Mouse (Mus musculus): ENCODE results near the gene Dnajc9.
A peak's percentile ranks its signal among the peaks of the same experiment; 100 is the strongest.

The Dnajc9 gene

GRCm38 (mm10) chr14:20363230-20363629 lies 25.5 kb downstream of the Dnajc9 start:
- DNase-seq (ENCODE audit: low spot score), result no peak

- peak; percentile 99 for DNase-seq (ENCODE audit: low spot score)
Observed at GRCm38 (mm10) chr14:20347991-20348541, 40.6 kb downstream of the Dnajc9 start, which contains the start of the genes Ecd and Fam149b. Ecd (minus strand) TSS chr14:20348121. Fam149b (plus strand) TSS chr14:20348162.

DNA sequence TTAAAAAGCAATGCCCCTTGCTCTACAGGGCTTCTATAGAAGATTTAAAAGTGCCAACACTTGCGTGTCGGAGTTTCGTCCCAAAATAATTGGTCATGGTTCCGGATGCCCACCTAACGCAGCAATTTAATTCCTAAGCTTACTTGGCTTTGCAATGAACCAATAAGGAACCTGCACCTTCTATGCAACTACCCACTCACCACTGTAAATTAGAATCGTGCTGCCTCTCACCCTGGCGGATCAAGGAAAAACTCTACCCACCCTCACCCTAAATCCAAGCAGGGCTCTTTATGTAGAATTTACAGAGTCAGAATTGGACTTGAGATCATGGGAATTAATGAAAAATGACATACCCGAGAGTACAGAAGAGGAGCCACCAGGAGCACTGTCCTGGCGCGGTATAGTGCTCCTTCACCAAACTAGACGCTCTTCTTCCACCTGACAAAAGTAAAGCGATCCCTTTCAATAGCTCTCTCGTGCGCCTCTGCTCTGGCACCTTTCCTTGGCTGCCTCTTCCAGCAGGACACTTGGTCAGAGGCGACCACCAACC lies 41.2 kb downstream of the Dnajc9 start:
- DNase-seq (ENCODE audit: low spot score), result no peak

DNA sequence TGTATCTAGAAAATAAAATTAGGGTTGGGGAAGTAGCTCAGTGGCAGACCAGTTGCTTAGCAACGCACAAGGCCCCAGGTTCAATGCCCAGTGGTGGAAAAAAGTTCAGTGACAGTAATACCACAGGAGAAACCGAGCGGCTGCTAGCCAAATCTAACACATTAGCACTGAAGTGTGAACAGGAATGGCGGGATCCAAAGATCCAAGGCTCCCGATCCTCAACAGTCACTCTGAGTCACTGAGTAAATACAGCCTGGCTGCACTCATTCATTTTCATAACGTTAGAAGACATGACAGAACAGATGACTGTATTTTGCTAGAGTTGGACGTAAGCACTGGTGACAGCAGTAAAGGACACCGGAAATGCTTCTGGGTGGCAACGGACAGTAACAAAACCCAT lies 42.8 kb downstream of the Dnajc9 start:
- DNase-seq (ENCODE audit: low spot score), result no peak

- DNase-seq (ENCODE audit: low spot score), result no peak
Observed at GRCm38 (mm10) chr14:20340866-20341265, 47.8 kb downstream of the Dnajc9 start.

GRCm38 (mm10) chr14:20340149-20340548 lies 48.6 kb downstream of the Dnajc9 start:
- DNase-seq (ENCODE audit: low spot score), result peak; percentile 28

GRCm38 (mm10) chr14:20339415-20339814 lies 49.3 kb downstream of the Dnajc9 start:
- no peak for DNase-seq (ENCODE audit: low spot score)
